Mouse (Mus musculus) hindbrain, embryonic 11.5 days (tissue): ENCODE results near the gene Btnl9. TPM values are rescaled to one million over a fixed set of nuclear protein-coding genes. Genes with fewer than 3 reads are reported as not detected.

Experiments used
- ATAC-seq: fragments of 200-750 bp; cut with Nextera tagmentation; 2 replicates; pipeline ENCODE4 v1.8.0; 2017; ENCODE audit warnings: mild to moderate bottlenecking, moderate TSS enrichment, moderate library complexity; ENCODE audit not compliant: low FRiP score
- DNase-seq: peaks from one replicate; pipeline ENCODE4 v3.0.0-alpha.2; 2015; ENCODE audit warnings: low spot score
- H3K27ac ChIP-seq: fragments of 300-500 bp; sonication (generic); 2 replicates; pipeline ENCODE4 v1.5.1; 2014; ENCODE audit warnings: mild to moderate bottlenecking, low read depth, low read length
- H3K27me3 ChIP-seq: fragments of 300-500 bp; sonication (generic); 2 replicates; pipeline ENCODE4 v1.6.1; 2014; ENCODE audit warnings: mild to moderate bottlenecking, low read length, moderate library complexity, mixed read lengths; ENCODE audit not compliant: control insufficient read depth, insufficient read depth
- H3K36me3 ChIP-seq: fragments of 300-500 bp; sonication (generic); 2 replicates; pipeline ENCODE4 v1.6.1; 2014; ENCODE audit warnings: mild to moderate bottlenecking, low read length, moderate library complexity, mixed read lengths; ENCODE audit not compliant: control insufficient read depth, insufficient read depth
- H3K4me1 ChIP-seq: fragments of 300-500 bp; sonication (generic); replicated peaks from 2 replicates; pipeline ENCODE4 v1.6.1; 2014; ENCODE audit warnings: low read length, mixed read lengths; ENCODE audit not compliant: control insufficient read depth, insufficient read depth
- H3K4me2 ChIP-seq: fragments of 300-500 bp; sonication (generic); replicated peaks from 2 replicates; pipeline ENCODE4 v1.6.1; 2014; ENCODE audit warnings: mild to moderate bottlenecking, low read depth, low read length
- H3K4me3 ChIP-seq: fragments of 300-500 bp; sonication (generic); 2 replicates; pipeline ENCODE4 v1.5.1; 2014; ENCODE audit warnings: low read depth, low read length
- H3K9ac ChIP-seq: fragments of 300-500 bp; sonication (generic); 2 replicates; pipeline ENCODE4 v1.6.1; 2014; ENCODE audit warnings: low read depth, low read length
- H3K9me3 ChIP-seq: fragments of 300-500 bp; sonication (generic); 2 replicates; pipeline ENCODE4 v1.6.1; 2016; ENCODE audit warnings: low read length; ENCODE audit not compliant: control insufficient read depth
- WGBS: fragments of 180-500 bp; shearing (Covaris S2); extraction: QIAGEN DNeasy Blood & Tissue Kit; methylation state at CpG from one replicate; pipeline ENCODE4 v1.1.7; 2014; 5-methylcytosine and 5-hydroxymethylcytosine counted together
- polyA plus RNA-seq: library from polyadenylated mRNA; unstranded; fragments of >200 nt; fragmentation: Nextera tagmentation; extraction: Ambion mirVana; gene quantifications from 2 replicates; pipeline ENCODE4 v1.2.1, GENCODE M21; 2014

The Btnl9 gene
- polyA plus RNA-seq, result 0.10 TPM in 1 of 2 replicates, not detected in the other

GRCm38 (mm10) chr11:49186955-49187488 is at the start of gene Btnl9:
Btnl9 (minus strand) TSS chr11:49187159.
- no peaks in the 10 kb centered on the region for H3K4me1 ChIP-seq
- ATAC-seq (no peak), DNase-seq (no peak)
- H3K4me3 ChIP-seq, result no peak within 1 kb of the TSS
- H3K27me3 ChIP-seq, result no peaks in the 10 kb centered on the region
- no peaks in the 10 kb centered on the region for H3K36me3 ChIP-seq
- H3K9me3 ChIP-seq, result no peaks in the 10 kb centered on the region
- WGBS, result 81% methylated on average over 8 of the region's 8 CpGs
- no peak within 1 kb of the TSS for H3K9ac ChIP-seq
- no peak within 1 kb of the TSS for H3K27ac ChIP-seq
- no peak within 1 kb of the TSS for H3K4me2 ChIP-seq

DNA sequence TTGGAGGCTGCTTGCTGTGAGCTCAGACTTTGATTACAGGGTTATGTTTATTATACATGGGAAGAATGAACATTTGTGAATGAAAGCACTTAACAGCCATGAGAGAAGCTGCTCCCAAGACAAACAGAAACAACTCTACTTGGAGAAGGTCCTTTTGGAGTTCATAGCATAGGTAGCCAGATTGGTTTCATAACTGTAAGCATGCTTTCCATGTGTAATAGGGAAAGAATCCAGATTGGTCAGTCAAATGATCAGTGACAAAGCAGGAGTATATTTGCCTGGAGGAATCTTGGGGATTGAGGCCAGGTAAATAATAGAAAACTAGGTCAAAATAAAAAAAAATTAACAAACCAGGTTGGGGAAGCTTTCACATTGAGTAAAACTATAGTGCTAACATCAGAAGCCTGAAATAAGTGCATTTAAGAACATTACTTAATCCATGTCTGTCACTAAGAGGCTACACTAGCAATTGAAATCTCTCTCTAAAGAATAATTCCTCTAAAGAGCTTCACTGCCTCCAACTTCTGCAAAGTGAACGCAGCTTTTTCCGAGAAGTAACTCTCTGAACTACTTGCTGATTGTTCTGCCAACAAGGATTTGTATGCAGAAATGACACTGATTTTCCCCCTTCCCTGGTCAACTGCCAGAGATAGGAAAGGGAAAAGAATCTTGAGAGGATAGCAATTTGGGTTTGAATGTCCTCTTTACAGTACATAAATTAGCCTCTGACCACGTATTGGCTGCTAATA is 48.7 kb upstream of the Btnl9 start:
- Histone ChIP-seq H3K9me3 (no peaks in the 10 kb centered on the region), H3K9ac (no peak overlapping the region), H3K4me3 (no peak overlapping the region), H3K4me2 (no peak overlapping the region), H3K4me1 (no peaks in the 10 kb centered on the region), H3K27ac (no peak overlapping the region), H3K36me3 (no peaks in the 10 kb centered on the region), H3K27me3 (no peaks in the 10 kb centered on the region)
- DNase-seq (no peak), ATAC-seq (no peak)
- 72% methylated on average over 3 of the region's 3 CpGs for WGBS

GRCm38 (mm10) chr11:49232781-49233180 is 45.8 kb upstream of the Btnl9 start:
- no peak for DNase-seq
- 82% methylated on average over 3 of the region's 3 CpGs for WGBS
- Histone ChIP-seq H3K27ac (no peak overlapping the region), H3K4me2 (no peak overlapping the region), H3K4me1 (no peaks in the 10 kb centered on the region), H3K27me3 (no peaks in the 10 kb centered on the region), H3K36me3 (no peaks in the 10 kb centered on the region), H3K4me3 (no peak overlapping the region), H3K9ac (no peak overlapping the region), H3K9me3 (no peaks in the 10 kb centered on the region)
- ATAC-seq, result no peak

GRCm38 (mm10) chr11:49224455-49224854 is 37.5 kb upstream of the Btnl9 start:
- H3K27ac ChIP-seq, result no peak overlapping the region
- no peaks in the 10 kb centered on the region for H3K36me3 ChIP-seq
- H3K9ac ChIP-seq, result no peak overlapping the region
- H3K4me3 ChIP-seq, result no peak overlapping the region
- DNase-seq, result no peak
- 71% methylated on average over 1 of the region's 1 CpGs for WGBS
- H3K27me3 ChIP-seq, result no peaks in the 10 kb centered on the region
- no peak for ATAC-seq
- no peak overlapping the region for H3K4me2 ChIP-seq
- H3K4me1 ChIP-seq, result no peaks in the 10 kb centered on the region
- no peaks in the 10 kb centered on the region for H3K9me3 ChIP-seq

- H3K9ac ChIP-seq, result no peak overlapping the region
- no peaks in the 10 kb centered on the region for H3K9me3 ChIP-seq
- 97% methylated on average over 2 of the region's 2 CpGs for WGBS
- H3K27me3 ChIP-seq, result no peaks in the 10 kb centered on the region
- peaks cover 9% of the 10 kb centered on the region; the same call in 1 of the 2 replicates for H3K36me3 ChIP-seq
- no peaks in the 10 kb centered on the region for H3K4me1 ChIP-seq
- no peak for DNase-seq
- H3K4me2 ChIP-seq, result no peak overlapping the region
- no peak overlapping the region for H3K27ac ChIP-seq
- no peak overlapping the region for H3K4me3 ChIP-seq
- ATAC-seq, result no peak
Observed at GRCm38 (mm10) chr11:49219271-49219670, 32.3 kb upstream of the Btnl9 start.

DNA sequence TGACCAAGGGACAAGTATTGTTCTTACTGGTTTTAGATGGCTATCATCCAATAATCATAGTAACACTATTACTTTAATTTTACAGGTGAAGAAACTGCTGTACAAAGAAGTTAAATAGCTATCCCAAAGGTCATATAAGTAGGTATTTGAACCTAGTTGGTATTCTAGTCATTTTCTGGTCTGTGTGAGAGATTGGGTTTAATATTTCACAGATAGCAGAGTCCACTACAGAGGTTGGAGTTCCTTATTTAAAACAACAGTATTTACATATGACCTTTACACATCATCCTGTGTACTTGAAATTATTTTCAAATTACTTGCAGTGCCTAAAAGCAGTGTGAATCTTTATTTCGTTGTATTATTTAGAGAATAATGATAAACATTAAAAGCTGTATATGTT is 26.5 kb upstream of the Btnl9 start:
- H3K4me2 ChIP-seq, result no peak overlapping the region
- ATAC-seq (no peak), DNase-seq (no peak)
- H3K4me1 ChIP-seq, result no peaks in the 10 kb centered on the region
- H3K36me3 ChIP-seq, result peaks cover 9% of the 10 kb centered on the region; the same call in 1 of the 2 replicates
- no peak overlapping the region for H3K4me3 ChIP-seq
- 90% methylated on average over 1 of the region's 1 CpGs for WGBS
- H3K27ac ChIP-seq, result no peak overlapping the region
- H3K9ac ChIP-seq, result no peak overlapping the region
- H3K27me3 ChIP-seq, result no peaks in the 10 kb centered on the region
- H3K9me3 ChIP-seq, result no peaks in the 10 kb centered on the region

GRCm38 (mm10) chr11:49212577-49212976 is 25.6 kb upstream of the Btnl9 start:
- Histone ChIP-seq H3K9ac (no peak overlapping the region), H3K4me3 (no peak overlapping the region), H3K27ac (no peak overlapping the region), H3K4me1 (no peaks in the 10 kb centered on the region), H3K36me3 (peaks cover 9% of the 10 kb centered on the region; the same call in 1 of the 2 replicates), H3K27me3 (no peaks in the 10 kb centered on the region), H3K4me2 (no peak overlapping the region), H3K9me3 (no peaks in the 10 kb centered on the region)
- ATAC-seq (no peak), DNase-seq (no peak)

DNA sequence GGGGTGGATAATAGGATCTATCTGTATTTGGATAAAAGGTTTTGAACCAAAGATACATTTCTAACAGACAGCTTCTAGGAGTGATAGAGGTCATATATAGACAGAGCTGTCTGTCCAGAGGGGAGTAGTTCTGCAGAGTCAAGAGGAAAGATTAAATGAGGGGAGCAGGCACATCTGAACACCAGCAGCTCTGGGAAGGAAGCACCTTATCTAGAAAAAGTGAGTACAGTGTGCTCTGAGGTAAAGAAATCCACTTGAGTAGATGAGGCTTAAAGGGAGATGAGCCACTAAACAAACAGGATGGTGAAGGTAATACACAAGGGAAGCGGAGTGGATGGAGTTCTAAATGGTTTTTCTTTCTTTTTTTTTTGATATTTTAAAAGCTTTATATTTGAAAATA is 20.5 kb upstream of the Btnl9 start:
- DNase-seq (no peak), ATAC-seq (no peak)
- WGBS, result 100% methylated on average over 1 of the region's 1 CpGs
- Histone ChIP-seq H3K27ac (no peak overlapping the region), H3K9me3 (no peaks in the 10 kb centered on the region), H3K4me1 (no peaks in the 10 kb centered on the region), H3K4me3 (no peak overlapping the region), H3K36me3 (no peaks in the 10 kb centered on the region), H3K9ac (no peak overlapping the region), H3K27me3 (no peaks in the 10 kb centered on the region), H3K4me2 (no peak overlapping the region)

GRCm38 (mm10) chr11:49205080-49205590 is 18.2 kb upstream of the Btnl9 start:
- Histone ChIP-seq H3K36me3 (no peaks in the 10 kb centered on the region), H3K4me3 (no peak overlapping the region), H3K9me3 (no peaks in the 10 kb centered on the region), H3K4me1 (no peaks in the 10 kb centered on the region), H3K9ac (no peak overlapping the region), H3K4me2 (no peak overlapping the region; the same call in 1 of the 2 replicates), H3K27me3 (no peaks in the 10 kb centered on the region), H3K27ac (no peak overlapping the region)
- DNase-seq (peak; percentile 7), ATAC-seq (no peak)
- WGBS, result 92% methylated on average over 6 of the region's 6 CpGs
